Mouse (Mus musculus): ENCODE results near the gene Bcdin3d. TPM values are rescaled to one million over a fixed set of nuclear protein-coding genes. Genes with fewer than 3 reads are reported as not detected.

Bcdin3d gene
- polyA plus RNA-seq (2014; fragmentation: Nextera tagmentation; extraction: Ambion mirVana) = 15.1 and 16.7 TPM in 2 replicates

DNA sequence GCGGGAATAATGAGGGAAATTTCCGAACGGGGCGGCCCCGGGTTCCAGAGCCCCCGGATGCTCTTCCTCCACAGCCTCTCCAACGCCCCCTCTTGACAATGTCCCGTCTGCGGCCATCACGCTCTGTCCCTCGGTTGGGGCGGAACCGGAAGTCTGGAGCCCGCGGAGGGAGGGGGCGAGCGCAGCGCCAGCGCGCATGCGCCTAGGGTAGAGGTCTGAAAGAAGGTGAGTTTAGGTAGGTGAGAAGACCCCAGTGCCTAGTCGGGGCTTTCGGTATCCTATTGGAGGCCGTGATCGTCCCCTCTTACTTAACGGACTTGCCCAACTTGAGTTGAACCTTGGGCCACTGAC, at the start of gene Bcdin3d:
TSS of gene Bcdin3d (minus strand) at position 155 of the 351 bp plus-strand sequence.
- Histone ChIP-seq H3K27ac (replicated peaks; ENCODE audit: low read depth, low read length) (peak within 1 kb of the TSS; percentile 87), H3K4me1 (ENCODE audit: control insufficient read depth, insufficient read depth, low read length) (no peaks in the 10 kb centered on the region), H3K27me3 (ENCODE audit: control insufficient read depth, insufficient read depth, low read length) (no peaks in the 10 kb centered on the region), H3K9me3 (replicated peaks; ENCODE audit: control insufficient read depth, low read length) (no peaks in the 10 kb centered on the region), H3K4me3 (ENCODE audit: low read depth, low read length) (peak within 1 kb of the TSS; percentile 76), H3K4me2 (ENCODE audit: low read depth, low read length) (peak within 1 kb of the TSS; percentile 65), H3K9ac (replicated peaks; ENCODE audit: low read length) (peak within 1 kb of the TSS; percentile 89), H3K36me3 (replicated peaks; ENCODE audit: control insufficient read depth, insufficient read depth, low read depth, low read length) (no peaks in the 10 kb centered on the region; the same call in 1 of the 2 replicates)
- ATAC-seq (replicated peaks; ENCODE audit: insufficient number of reproducible peaks, low FRiP score, low TSS enrichment, low read depth) (peak; percentile 81), DNase-seq (ENCODE audit: low spot score) (peak; percentile 94)
- under 1% methylated on average over 26 of the region's 26 CpGs for WGBS

DNA sequence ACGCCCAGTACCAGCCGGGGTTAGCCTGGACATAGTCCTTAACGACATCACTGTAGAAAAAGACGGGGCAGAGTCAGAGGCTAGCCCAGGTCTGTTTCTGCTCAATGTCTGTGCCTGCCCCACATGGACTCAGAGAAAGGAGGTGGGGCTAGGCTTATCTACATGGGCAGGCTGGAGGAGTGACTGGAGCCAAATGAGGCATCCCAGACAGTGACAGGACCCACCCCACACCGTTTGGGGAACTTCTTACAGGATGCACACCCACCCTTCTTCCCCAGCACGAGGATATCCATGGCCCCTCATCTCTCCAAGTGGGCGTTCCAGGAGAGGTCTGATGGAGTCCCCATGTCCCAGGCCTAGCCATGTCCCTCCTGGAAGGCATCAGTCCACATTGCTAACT, 45.8 kb upstream of the Bcdin3d start:
- H3K9me3 ChIP-seq (replicated peaks; ENCODE audit: control insufficient read depth, low read length) = no peaks in the 10 kb centered on the region
- no peak overlapping the region for H3K27ac ChIP-seq (replicated peaks; ENCODE audit: low read depth, low read length)
- H3K4me1 ChIP-seq (ENCODE audit: control insufficient read depth, insufficient read depth, low read length) = no peaks in the 10 kb centered on the region
- H3K4me2 ChIP-seq (ENCODE audit: low read depth, low read length) = no peak overlapping the region
- H3K27me3 ChIP-seq (ENCODE audit: control insufficient read depth, insufficient read depth, low read length) = no peaks in the 10 kb centered on the region
- no peak overlapping the region for H3K4me3 ChIP-seq (ENCODE audit: low read depth, low read length)
- H3K36me3 ChIP-seq (replicated peaks; ENCODE audit: control insufficient read depth, insufficient read depth, low read depth, low read length) = no peaks in the 10 kb centered on the region
- no peak overlapping the region for H3K9ac ChIP-seq (replicated peaks; ENCODE audit: low read length)
- DNase-seq (ENCODE audit: low spot score) (no peak), ATAC-seq (replicated peaks; ENCODE audit: insufficient number of reproducible peaks, low FRiP score, low TSS enrichment, low read depth) (no peak)
- WGBS = 83% methylated on average over 7 of the region's 7 CpGs

DNA sequence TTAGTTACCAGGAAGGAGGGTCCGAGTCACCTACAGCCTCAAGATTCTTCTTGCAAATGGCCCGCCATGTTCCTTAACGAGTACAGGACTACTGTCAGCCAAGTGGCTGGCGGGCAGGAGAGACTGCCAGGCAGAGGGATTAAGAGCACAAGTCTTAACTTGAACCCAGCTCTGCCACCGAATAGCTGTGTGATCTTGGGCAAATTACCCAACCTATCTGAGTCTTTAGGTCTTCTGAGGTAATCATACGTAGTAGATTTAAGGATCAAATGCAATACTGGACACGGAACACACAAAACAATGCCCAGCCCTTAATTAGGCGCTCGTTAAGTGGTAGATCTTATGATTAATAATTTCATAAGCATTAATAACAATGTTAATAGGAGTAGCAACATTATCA, 45.1 kb upstream of the Bcdin3d start:
- no peak for DNase-seq (ENCODE audit: low spot score)
- H3K9ac ChIP-seq (replicated peaks; ENCODE audit: low read length) = no peak overlapping the region
- ATAC-seq (replicated peaks; ENCODE audit: insufficient number of reproducible peaks, low FRiP score, low TSS enrichment, low read depth) = no peak
- no peak overlapping the region for H3K4me3 ChIP-seq (ENCODE audit: low read depth, low read length)
- 92% methylated on average over 9 of the region's 9 CpGs for WGBS
- no peaks in the 10 kb centered on the region for H3K36me3 ChIP-seq (replicated peaks; ENCODE audit: control insufficient read depth, insufficient read depth, low read depth, low read length)
- no peak overlapping the region for H3K27ac ChIP-seq (replicated peaks; ENCODE audit: low read depth, low read length)
- H3K4me1 ChIP-seq (ENCODE audit: control insufficient read depth, insufficient read depth, low read length) = no peaks in the 10 kb centered on the region
- no peaks in the 10 kb centered on the region for H3K27me3 ChIP-seq (ENCODE audit: control insufficient read depth, insufficient read depth, low read length)
- H3K9me3 ChIP-seq (replicated peaks; ENCODE audit: control insufficient read depth, low read length) = no peaks in the 10 kb centered on the region
- H3K4me2 ChIP-seq (ENCODE audit: low read depth, low read length) = no peak overlapping the region

DNA sequence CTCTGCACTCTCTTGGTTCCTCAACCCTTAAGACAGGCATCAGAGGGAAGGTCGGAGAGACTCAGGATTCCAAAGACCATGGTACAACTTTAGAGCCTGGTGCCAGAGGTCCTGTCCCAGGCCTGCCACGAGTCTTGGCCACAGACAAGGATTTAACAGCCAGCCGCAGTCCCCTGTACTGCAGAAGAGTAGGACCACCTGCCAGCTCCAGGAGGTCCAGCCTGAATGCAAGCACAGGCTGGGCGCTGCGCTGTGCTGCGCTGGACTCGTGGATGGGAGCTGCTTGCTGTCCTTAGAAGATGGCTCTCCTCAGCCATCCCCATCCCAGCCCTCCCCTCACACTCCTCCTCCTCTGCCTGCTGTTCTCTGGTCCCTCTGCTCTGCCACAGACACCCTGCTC, 43.2 kb upstream of the Bcdin3d start:
- Histone ChIP-seq H3K4me3 (ENCODE audit: low read depth, low read length) (no peak overlapping the region), H3K4me2 (ENCODE audit: low read depth, low read length) (no peak overlapping the region), H3K27me3 (ENCODE audit: control insufficient read depth, insufficient read depth, low read length) (no peaks in the 10 kb centered on the region), H3K36me3 (replicated peaks; ENCODE audit: control insufficient read depth, insufficient read depth, low read depth, low read length) (no peaks in the 10 kb centered on the region), H3K9me3 (replicated peaks; ENCODE audit: control insufficient read depth, low read length) (no peaks in the 10 kb centered on the region), H3K4me1 (ENCODE audit: control insufficient read depth, insufficient read depth, low read length) (no peaks in the 10 kb centered on the region), H3K9ac (replicated peaks; ENCODE audit: low read length) (no peak overlapping the region), H3K27ac (replicated peaks; ENCODE audit: low read depth, low read length) (no peak overlapping the region)
- WGBS = 68% methylated on average over 7 of the region's 7 CpGs
- no peak for DNase-seq (ENCODE audit: low spot score)
- no peak for ATAC-seq (replicated peaks; ENCODE audit: insufficient number of reproducible peaks, low FRiP score, low TSS enrichment, low read depth)

DNA sequence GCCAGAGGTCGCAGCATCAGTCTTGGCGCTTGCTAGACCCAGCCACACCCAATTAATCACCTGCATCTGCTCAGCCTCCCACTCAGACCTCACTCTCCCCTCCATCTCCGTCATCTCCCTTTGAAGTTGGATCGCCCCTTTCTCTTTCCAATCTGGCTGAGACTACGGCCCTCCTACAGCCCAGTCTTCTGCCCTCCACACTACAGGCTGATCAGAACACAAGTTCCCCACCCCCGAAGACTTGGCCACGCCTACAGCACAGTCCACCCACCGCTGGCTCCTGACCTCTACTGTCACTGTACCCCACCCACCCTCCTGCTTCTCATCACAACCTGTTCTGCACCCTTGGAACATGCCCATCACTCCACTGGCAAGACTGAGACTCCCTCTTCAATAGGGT, 42.2 kb upstream of the Bcdin3d start:
- no peak for ATAC-seq (replicated peaks; ENCODE audit: insufficient number of reproducible peaks, low FRiP score, low TSS enrichment, low read depth)
- WGBS = 71% methylated on average over 8 of the region's 8 CpGs
- H3K27ac ChIP-seq (replicated peaks; ENCODE audit: low read depth, low read length) = no peak overlapping the region

DNA sequence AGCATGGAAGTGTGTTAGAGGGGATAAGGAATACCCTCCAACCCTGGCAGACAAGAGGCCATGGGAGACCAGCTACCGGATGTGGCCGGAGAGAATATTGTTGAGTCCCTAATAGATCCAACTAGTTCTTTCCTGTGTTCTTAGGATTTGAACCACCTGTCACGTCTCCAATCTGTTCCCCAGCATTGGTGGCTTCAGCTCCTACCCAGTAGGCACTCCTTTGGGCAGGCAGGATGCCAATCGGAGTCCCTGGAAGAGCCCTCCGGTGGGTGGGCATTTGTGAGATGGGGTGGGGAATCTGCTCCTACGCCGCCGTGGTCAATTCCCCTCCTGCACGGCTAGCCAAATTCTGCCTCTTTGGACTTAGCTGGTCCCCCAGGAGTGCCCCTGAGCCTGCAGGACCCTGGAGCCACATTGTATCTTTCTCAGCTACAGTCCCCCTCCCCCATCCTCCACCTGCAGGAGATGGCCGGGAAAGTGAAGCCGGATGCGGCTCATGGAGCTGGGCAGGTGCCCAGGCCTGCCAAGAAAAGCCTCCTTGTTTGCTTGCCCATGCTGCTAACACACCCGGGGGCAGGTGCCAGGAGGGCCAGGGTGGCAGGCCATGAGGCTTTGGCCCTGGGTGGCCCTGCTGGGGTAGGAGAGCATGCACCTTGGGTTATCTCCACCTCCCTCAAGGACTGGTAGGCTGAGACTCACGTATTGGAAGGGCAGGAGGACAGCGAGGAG, 37.4 kb upstream of the Bcdin3d start:
- Histone ChIP-seq H3K4me3 (ENCODE audit: low read depth, low read length) (no peak overlapping the region), H3K9ac (replicated peaks; ENCODE audit: low read length) (no peak overlapping the region), H3K4me2 (ENCODE audit: low read depth, low read length) (no peak overlapping the region), H3K36me3 (replicated peaks; ENCODE audit: control insufficient read depth, insufficient read depth, low read depth, low read length) (no peaks in the 10 kb centered on the region), H3K27me3 (ENCODE audit: control insufficient read depth, insufficient read depth, low read length) (no peaks in the 10 kb centered on the region), H3K9me3 (replicated peaks; ENCODE audit: control insufficient read depth, low read length) (no peaks in the 10 kb centered on the region), H3K4me1 (ENCODE audit: control insufficient read depth, insufficient read depth, low read length) (no peaks in the 10 kb centered on the region), H3K27ac (replicated peaks; ENCODE audit: low read depth, low read length) (no peak overlapping the region)
- no peak for DNase-seq (ENCODE audit: low spot score)
- ATAC-seq (replicated peaks; ENCODE audit: insufficient number of reproducible peaks, low FRiP score, low TSS enrichment, low read depth) = no peak
- WGBS = 81% methylated on average over 15 of the region's 15 CpGs

More for the DNA sequence above, 42.2 kb upstream of the Bcdin3d start:
- Histone ChIP-seq H3K9ac (replicated peaks; ENCODE audit: low read length) (no peak overlapping the region), H3K9me3 (replicated peaks; ENCODE audit: control insufficient read depth, low read length) (no peaks in the 10 kb centered on the region), H3K4me1 (ENCODE audit: control insufficient read depth, insufficient read depth, low read length) (no peaks in the 10 kb centered on the region), H3K4me2 (ENCODE audit: low read depth, low read length) (no peak overlapping the region), H3K36me3 (replicated peaks; ENCODE audit: control insufficient read depth, insufficient read depth, low read depth, low read length) (no peaks in the 10 kb centered on the region), H3K4me3 (ENCODE audit: low read depth, low read length) (no peak overlapping the region), H3K27me3 (ENCODE audit: control insufficient read depth, insufficient read depth, low read length) (no peaks in the 10 kb centered on the region)
- no peak for DNase-seq (ENCODE audit: low spot score)

DNA sequence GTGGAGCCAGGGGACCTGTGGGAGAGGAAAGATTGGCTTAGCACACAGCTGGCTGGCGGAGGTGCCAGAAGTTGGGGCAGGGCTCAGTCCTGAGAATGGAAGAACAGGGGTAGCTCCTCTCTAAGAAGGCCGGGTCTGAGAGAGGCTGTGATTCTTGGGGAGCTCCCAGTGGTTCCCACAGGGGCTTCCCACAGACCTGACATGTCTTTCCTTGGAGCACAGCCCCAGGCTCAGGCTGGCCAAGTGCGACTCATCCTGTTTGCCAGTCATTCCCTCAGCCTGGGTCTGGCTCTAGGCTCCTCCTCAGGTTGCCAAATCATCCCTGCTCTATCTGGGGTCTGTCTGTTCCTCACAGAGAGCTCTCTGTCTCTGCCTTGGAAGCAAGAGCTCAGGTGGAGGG, 36.1 kb upstream of the Bcdin3d start:
- ATAC-seq (replicated peaks; ENCODE audit: insufficient number of reproducible peaks, low FRiP score, low TSS enrichment, low read depth) = no peak

DNA sequence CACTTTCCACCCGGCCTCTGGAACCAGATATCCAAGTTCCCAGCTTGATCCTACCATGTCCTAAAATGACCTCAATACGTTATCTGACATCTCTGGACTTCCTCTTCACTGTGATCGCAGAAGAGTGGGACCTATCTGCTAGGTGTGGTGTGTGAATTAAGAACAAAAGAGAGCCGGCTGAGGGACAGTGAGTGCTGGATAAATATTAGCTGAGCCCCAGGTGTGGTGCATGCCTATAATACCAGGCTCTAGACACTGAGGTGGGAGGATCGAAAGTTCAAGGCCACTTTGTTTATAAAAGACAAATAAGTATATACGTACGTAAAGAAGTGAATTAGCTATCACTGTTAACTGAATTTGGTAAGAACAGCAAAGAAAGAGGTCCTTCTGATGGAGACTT, 35.3 kb upstream of the Bcdin3d start:
- no peak overlapping the region for H3K9ac ChIP-seq (replicated peaks; ENCODE audit: low read length)
- H3K4me1 ChIP-seq (ENCODE audit: control insufficient read depth, insufficient read depth, low read length) = no peaks in the 10 kb centered on the region
- WGBS = 84% methylated on average over 7 of the region's 7 CpGs
- no peaks in the 10 kb centered on the region for H3K9me3 ChIP-seq (replicated peaks; ENCODE audit: control insufficient read depth, low read length)
- no peaks in the 10 kb centered on the region for H3K36me3 ChIP-seq (replicated peaks; ENCODE audit: control insufficient read depth, insufficient read depth, low read depth, low read length)
- no peak overlapping the region for H3K27ac ChIP-seq (replicated peaks; ENCODE audit: low read depth, low read length)
- ATAC-seq (replicated peaks; ENCODE audit: insufficient number of reproducible peaks, low FRiP score, low TSS enrichment, low read depth) (no peak), DNase-seq (ENCODE audit: low spot score) (no peak)
- no peak overlapping the region for H3K4me2 ChIP-seq (ENCODE audit: low read depth, low read length)
- H3K4me3 ChIP-seq (ENCODE audit: low read depth, low read length) = no peak overlapping the region
- H3K27me3 ChIP-seq (ENCODE audit: control insufficient read depth, insufficient read depth, low read length) = no peaks in the 10 kb centered on the region

More for the DNA sequence above, 36.1 kb upstream of the Bcdin3d start:
- Histone ChIP-seq H3K27ac (replicated peaks; ENCODE audit: low read depth, low read length) (no peak overlapping the region), H3K36me3 (replicated peaks; ENCODE audit: control insufficient read depth, insufficient read depth, low read depth, low read length) (no peaks in the 10 kb centered on the region), H3K4me3 (ENCODE audit: low read depth, low read length) (no peak overlapping the region), H3K9me3 (replicated peaks; ENCODE audit: control insufficient read depth, low read length) (no peaks in the 10 kb centered on the region), H3K4me1 (ENCODE audit: control insufficient read depth, insufficient read depth, low read length) (no peaks in the 10 kb centered on the region), H3K27me3 (ENCODE audit: control insufficient read depth, insufficient read depth, low read length) (no peaks in the 10 kb centered on the region), H3K9ac (replicated peaks; ENCODE audit: low read length) (no peak overlapping the region), H3K4me2 (ENCODE audit: low read depth, low read length) (no peak overlapping the region)
- DNase-seq (ENCODE audit: low spot score) = no peak
- WGBS = 75% methylated on average over 3 of the region's 3 CpGs
